Mouse (Mus musculus) C2C12 (cell line): ENCODE measurements around the gene Celf2.

Source experiments
- CEBPB ChIP-seq: IDR thresholded peaks from one replicate; pipeline ENCODE4 v1.6.1; 2011; ENCODE audit warnings: low read depth, mild to moderate bottlenecking, control low read depth, moderate library complexity
- CTCF ChIP-seq: IDR thresholded peaks from one replicate; pipeline ENCODE4 v1.5.1; 2011; ENCODE audit not compliant: control insufficient read depth, insufficient read depth, insufficient read length
- MAX ChIP-seq: IDR thresholded peaks from one replicate; pipeline ENCODE4 v1.6.1; 2011; ENCODE audit warnings: mild to moderate bottlenecking, control low read depth
- MYOD1 ChIP-seq: IDR thresholded peaks from one replicate; pipeline ENCODE4 v1.6.1; 2011; ENCODE audit warnings: low read depth; ENCODE audit not compliant: control insufficient read depth, insufficient read length
- MYOG ChIP-seq: IDR thresholded peaks from one replicate; pipeline ENCODE4 v1.6.1; 2011; ENCODE audit not compliant: control insufficient read depth, insufficient read length; ENCODE audit errors: extremely low read depth
- USF1 ChIP-seq: IDR thresholded peaks from one replicate; pipeline ENCODE4 v1.6.1; 2011; ENCODE audit warnings: low read depth, mild to moderate bottlenecking, control low read depth, moderate library complexity

GRCm38 (mm10) chr2:6884796-6885711 is 624.3 kb downstream of the Celf2 start:
- TF ChIP-seq CTCF (no peak), MAX (no peak), USF1 (no peak), MYOD1 (no peak), CEBPB (no peak), MYOG (no peak)
